Mouse (Mus musculus): Measurements from ENCODE around the gene Ccdc36.

Gene Ccdc36

GRCm38 (mm10) chr9:108378234-108378633, 50.0 kb downstream of the Ccdc36 start:
- DNase-seq (ENCODE audit: low spot score), result no peak

All from retina, embryonic 14.5 days (tissue).